Comparison of ENCODE assay signal across 1 mouse cellular context in the genomic region with DNA sequence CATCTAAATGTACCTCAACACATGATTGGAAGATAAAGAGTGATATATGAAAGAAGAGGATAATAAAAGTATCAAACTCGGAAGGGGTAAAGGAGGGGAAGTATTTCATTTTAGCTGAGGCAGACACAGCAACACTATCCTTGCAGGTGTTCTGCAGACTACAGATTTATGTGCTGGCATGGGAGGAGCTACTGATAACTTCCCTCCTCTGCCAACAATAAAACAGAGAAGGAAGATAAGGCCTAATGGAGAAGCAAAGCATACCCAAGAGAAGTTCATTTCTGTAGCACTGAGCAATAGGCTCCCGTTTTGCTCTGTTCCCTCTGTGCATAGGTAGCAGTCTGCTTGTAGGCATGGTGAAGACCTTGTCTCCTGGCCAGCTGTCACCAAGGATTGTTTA.
TF ChIP-seq lines count a peak whose summit lies in the region.

No protein-coding gene starts in this region.

TF ChIP-seq in MEL, 35 proteins besides CTCF, POLR2A, EP300 and RAD21:
- TF ChIP-seq USF2 (IDR thresholded peaks at IDR 0.05; ENCODE audit: borderline replicate concordance in 1 of 2, insufficient read depth in 1 of 2, low read depth in 1 of 2, low read length in 2 of 2) (no peak), POLR2AphosphoS2 (IDR thresholded peaks at IDR 0.05; ENCODE audit: low read length) (no peak), GATA1 (IDR thresholded peaks at IDR 0.05; ENCODE audit: low read depth, low read length) (peak; percentile 79), USF1 (IDR thresholded peaks at IDR 0.05; ENCODE audit: low read depth, low read length) (no peak), SMC3 (IDR thresholded peaks at IDR 0.05; ENCODE audit: low read depth, low read length) (no peak), GABPA (IDR thresholded peaks at IDR 0.05; ENCODE audit: low read depth, low read length) (no peak), MAFK (IDR thresholded peaks at IDR 0.05; ENCODE audit: borderline replicate concordance, low read depth, low read length) (0 out of 2 replicates have a peak, but pooled peaks have one; percentile 27), ZMIZ1 (IDR thresholded peaks at IDR 0.05; ENCODE audit: low read depth, low read length) (no peak), BHLHE40 (IDR thresholded peaks at IDR 0.05; ENCODE audit: borderline replicate concordance, low read depth, low read length) (no peak), NELFE (IDR thresholded peaks at IDR 0.05; ENCODE audit: low read depth, low read length) (no peak), MAZ (IDR thresholded peaks at IDR 0.05; ENCODE audit: low read depth, low read length) (no peak), JUND (IDR thresholded peaks at IDR 0.05; ENCODE audit: low read depth, low read length) (no peak), NRF1 (IDR thresholded peaks at IDR 0.05; ENCODE audit: insufficient read depth, low read depth, low read length, poor library complexity, severe bottlenecking) (no peak), RCOR1 (IDR thresholded peaks at IDR 0.05; ENCODE audit: low read depth, low read length) (peak; percentile 87), CHD1 (IDR thresholded peaks at IDR 0.05; ENCODE audit: low read depth, low read length) (no peak), TCF12 (IDR thresholded peaks at IDR 0.05; ENCODE audit: low read depth, low read length) (peak; percentile 58), E2F4 (IDR thresholded peaks at IDR 0.05; ENCODE audit: borderline replicate concordance, low read depth, low read length) (no peak), POLR2AphosphoS5 (IDR thresholded peaks at IDR 0.05; ENCODE audit: borderline replicate concordance, low read depth, low read length) (no peak), ETS1 (IDR thresholded peaks at IDR 0.05; ENCODE audit: low read depth, low read length) (0 out of 2 replicates have a peak, but pooled peaks have one; percentile 23), SIN3A (IDR thresholded peaks at IDR 0.05; ENCODE audit: low read length) (no peak), ZKSCAN1 (IDR thresholded peaks at IDR 0.05; ENCODE audit: low read depth, low read length) (no peak)
